Mouse (Mus musculus): ENCODE measurements around the gene Mgarp. TPM values are rescaled to one million over a fixed set of nuclear protein-coding genes. Genes with fewer than 3 reads are reported as not detected.

Mgarp gene
- polyA plus RNA-seq, 1 experiment from 2014 or later: 9.6 TPM

Other genes with a start within 250 kb of the Mgarp start
- 4.9 TPM in 2 replicates for gene Noct, start 172.3 kb downstream of the Mgarp start, polyA plus RNA-seq (2015; fragmentation: Nextera tagmentation; extraction: Ambion mirVana)
- 43.4 and 53.5 TPM in 2 replicates for gene Elf2, start 56.1 kb downstream of the Mgarp start, polyA plus RNA-seq (2015; fragmentation: Nextera tagmentation; extraction: Ambion mirVana)
- 906 and 911 TPM in 2 replicates for gene Ndufc1, start 12.2 kb upstream of the Mgarp start, polyA plus RNA-seq (2015; fragmentation: Nextera tagmentation; extraction: Ambion mirVana)
- 27.3 and 27.9 TPM in 2 replicates for gene Naa15, start 18.4 kb upstream of the Mgarp start, polyA plus RNA-seq (2015; fragmentation: Nextera tagmentation; extraction: Ambion mirVana)
- gene Rab33b, start 87.2 kb upstream of the Mgarp start, polyA plus RNA-seq (2015; fragmentation: Nextera tagmentation; extraction: Ambion mirVana): 23.7 and 25.0 TPM in 2 replicates
- 1.8 and 2.0 TPM in 2 replicates for gene Setd7, start 164.1 kb upstream of the Mgarp start, polyA plus RNA-seq (2015; fragmentation: Nextera tagmentation; extraction: Ambion mirVana)

Data from intestine, embryonic 16.5 days (tissue).